Mouse (Mus musculus) splenic B cell, adult 2 months (primary cell): Measurements from ENCODE around the gene Ccl22.

Source experiments
- DNase-seq: peaks from one replicate; pipeline ENCODE4 v3.0.0-alpha.2; 2011; ENCODE audit warnings: low read depth, low spot score
- H3K27me3 ChIP-seq: 2 replicates; pipeline ENCODE4 v1.6.1; 2012; ENCODE audit warnings: mild to moderate bottlenecking, low read length, moderate library complexity, mixed read lengths; ENCODE audit not compliant: control insufficient read depth, poor library complexity, insufficient read depth, severe bottlenecking
- H3K36me3 ChIP-seq: 2 replicates; pipeline ENCODE4 v1.6.1; 2012; ENCODE audit warnings: mild to moderate bottlenecking, low read length, moderate library complexity, mixed read lengths; ENCODE audit not compliant: control insufficient read depth, poor library complexity, insufficient read depth, severe bottlenecking

Gene Ccl22

GRCm38 (mm10) chr8:94800278-94800968 is 55.0 kb downstream of the Ccl22 start:
- DNase-seq = no peak
- H3K36me3 ChIP-seq = no peaks in the 10 kb centered on the region
- no peaks in the 10 kb centered on the region for H3K27me3 ChIP-seq
